Mouse (Mus musculus): ENCODE data around the gene Adam23. TPM values are rescaled to one million over a fixed set of nuclear protein-coding genes. Genes with fewer than 3 reads are reported as not detected.
A peak's percentile ranks its signal among the peaks of the same experiment; 100 is the strongest.

Gene Adam23
- 11.5 and 13.4 TPM in 2 replicates for polyA plus RNA-seq (2016; fragmentation: Nextera tagmentation; extraction: Ambion mirVana)

DNA sequence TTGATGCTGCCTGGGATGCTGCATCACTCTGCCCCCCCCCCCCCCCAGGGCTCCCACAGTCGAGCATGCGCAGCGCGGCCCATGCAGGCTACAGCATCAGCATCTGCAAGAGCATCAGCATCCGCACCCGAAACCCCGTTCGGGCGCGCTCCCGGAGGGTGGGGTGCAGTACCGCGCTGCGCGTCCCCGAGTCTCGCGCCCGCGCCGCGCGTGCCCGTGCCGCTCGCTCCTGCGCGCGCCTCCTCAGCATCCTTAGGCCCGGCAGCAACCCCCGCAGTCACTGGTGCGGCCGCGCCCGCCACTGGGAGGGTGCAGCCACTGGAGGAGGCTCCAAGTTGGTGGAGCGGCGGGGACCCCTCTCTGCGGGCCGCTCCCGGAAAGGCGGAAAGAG, at the start of gene Adam23:
Gene Adam23 (plus strand): TSS at position 236 of the 391 bp plus-strand sequence.
- peak within 1 kb of the TSS; percentile 92 for H3K4me2 ChIP-seq
- H3K4me1 ChIP-seq = peaks cover 7% of the 10 kb centered on the region
- H3K9me3 ChIP-seq = no peaks in the 10 kb centered on the region
- H3K36me3 ChIP-seq (replicated peaks) = no peaks in the 10 kb centered on the region
- peak; percentile 86 for ATAC-seq (ENCODE audit: low FRiP score)
- peak within 1 kb of the TSS; percentile 84 for H3K9ac ChIP-seq
- peak within 1 kb of the TSS; percentile 84 for H3K4me3 ChIP-seq (replicated peaks)
- WGBS = 1% methylated on average over 39 of the region's 41 CpGs
- no peaks in the 10 kb centered on the region; the same call in 1 of the 2 replicates for H3K27me3 ChIP-seq
- H3K27ac ChIP-seq = peak within 1 kb of the TSS; percentile 65

- Histone ChIP-seq H3K36me3 (replicated peaks) (no peaks in the 10 kb centered on the region), H3K4me3 (replicated peaks) (no peak overlapping the region), H3K4me1 (no peaks in the 10 kb centered on the region), H3K9ac (no peak overlapping the region), H3K27ac (no peak overlapping the region), H3K9me3 (no peaks in the 10 kb centered on the region), H3K4me2 (no peak overlapping the region), H3K27me3 (no peaks in the 10 kb centered on the region)
- WGBS = 67% methylated on average over 5 of the region's 5 CpGs
- ATAC-seq (ENCODE audit: low FRiP score) = no peak
These were observed 44.6 kb upstream of the Adam23 start for GRCm38 (mm10) chr1:63401130-63401529.

DNA sequence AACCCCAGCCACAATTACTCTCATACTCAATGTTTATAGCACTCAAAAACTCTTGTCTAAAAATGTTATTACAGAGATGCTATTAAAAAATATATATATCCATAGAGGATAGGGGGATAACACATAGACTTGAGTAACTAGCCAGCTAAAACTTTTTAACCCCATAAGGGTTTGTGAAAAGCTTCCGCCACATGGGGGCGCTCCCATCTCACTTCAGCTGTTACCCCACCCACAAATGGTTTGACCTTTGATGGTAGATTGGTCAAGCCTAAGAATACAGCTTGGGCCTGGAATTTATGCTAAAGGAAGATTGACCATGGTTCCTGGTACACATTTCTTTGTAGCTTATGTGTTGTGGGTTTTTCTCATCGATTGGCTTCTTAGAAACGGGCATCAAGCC, 42.1 kb upstream of the Adam23 start:
- no peak for ATAC-seq (ENCODE audit: low FRiP score)
- WGBS = 48% methylated on average over 4 of the region's 4 CpGs
- H3K4me1 ChIP-seq = no peaks in the 10 kb centered on the region
- H3K27ac ChIP-seq = no peak overlapping the region
- H3K4me3 ChIP-seq (replicated peaks) = no peak overlapping the region
- no peak overlapping the region for H3K4me2 ChIP-seq
- H3K9ac ChIP-seq = no peak overlapping the region
- H3K27me3 ChIP-seq = no peaks in the 10 kb centered on the region
- no peaks in the 10 kb centered on the region for H3K9me3 ChIP-seq
- no peaks in the 10 kb centered on the region for H3K36me3 ChIP-seq (replicated peaks)

DNA sequence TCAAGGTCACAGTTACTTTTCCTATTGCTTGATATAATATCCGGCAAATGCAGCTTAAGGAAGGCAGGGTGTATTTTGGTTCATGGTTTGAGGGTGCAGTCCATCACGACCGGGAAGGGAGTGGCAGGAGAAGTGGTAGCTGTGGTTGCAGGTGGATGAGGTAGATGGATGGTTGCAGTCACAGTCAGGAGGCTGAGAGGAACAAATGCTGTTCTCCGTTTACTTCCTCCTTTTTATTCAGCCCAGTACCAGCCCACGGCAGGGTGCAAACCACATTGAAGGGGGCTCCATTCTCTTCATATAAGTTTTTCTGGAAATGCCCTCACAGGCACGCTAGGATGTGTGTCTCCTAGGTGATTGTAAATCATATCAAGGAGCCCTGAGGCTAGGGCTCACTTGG, 37.3 kb upstream of the Adam23 start:
- Histone ChIP-seq H3K27me3 (no peaks in the 10 kb centered on the region), H3K9me3 (no peaks in the 10 kb centered on the region), H3K4me2 (no peak overlapping the region), H3K4me3 (replicated peaks) (no peak overlapping the region), H3K36me3 (replicated peaks) (no peaks in the 10 kb centered on the region), H3K27ac (no peak overlapping the region), H3K9ac (no peak overlapping the region), H3K4me1 (no peaks in the 10 kb centered on the region)
- no peak for ATAC-seq (ENCODE audit: low FRiP score)
- WGBS = 87% methylated on average over 6 of the region's 6 CpGs

- no peaks in the 10 kb centered on the region for H3K36me3 ChIP-seq (replicated peaks)
- no peak overlapping the region for H3K9ac ChIP-seq
- no peaks in the 10 kb centered on the region for H3K27me3 ChIP-seq
- no peak for ATAC-seq (ENCODE audit: low FRiP score)
- no peak overlapping the region for H3K4me3 ChIP-seq (replicated peaks)
- H3K27ac ChIP-seq = no peak overlapping the region
- H3K4me2 ChIP-seq = no peak overlapping the region
- peaks cover 5% of the 10 kb centered on the region for H3K4me1 ChIP-seq
- H3K9me3 ChIP-seq = no peaks in the 10 kb centered on the region
- WGBS = 88% methylated on average over 8 of the region's 8 CpGs
These were observed 27.2 kb upstream of the Adam23 start for GRCm38 (mm10) chr1:63418491-63418890.

GRCm38 (mm10) chr1:63430668-63431067, 15.0 kb upstream of the Adam23 start:
- H3K27ac ChIP-seq = no peak overlapping the region
- no peaks in the 10 kb centered on the region for H3K27me3 ChIP-seq
- no peak overlapping the region for H3K4me2 ChIP-seq
- ATAC-seq (ENCODE audit: low FRiP score) = no peak
- WGBS = 84% methylated on average over 6 of the region's 6 CpGs
- H3K9ac ChIP-seq = no peak overlapping the region
- no peak overlapping the region for H3K4me3 ChIP-seq (replicated peaks)
- no peaks in the 10 kb centered on the region for H3K9me3 ChIP-seq
- H3K36me3 ChIP-seq (replicated peaks) = no peaks in the 10 kb centered on the region
- H3K4me1 ChIP-seq = 0 out of 2 replicates have a peak, but pooled peaks cover 3% of the 10 kb centered on the region

- Histone ChIP-seq H3K27me3 (no peaks in the 10 kb centered on the region), H3K4me2 (no peak overlapping the region), H3K27ac (no peak overlapping the region), H3K4me3 (replicated peaks) (no peak overlapping the region), H3K9me3 (no peaks in the 10 kb centered on the region), H3K9ac (no peak overlapping the region), H3K36me3 (replicated peaks) (no peaks in the 10 kb centered on the region), H3K4me1 (0 out of 2 replicates have a peak, but pooled peaks cover 3% of the 10 kb centered on the region)
- ATAC-seq (ENCODE audit: low FRiP score) = no peak
- 90% methylated on average over 8 of the region's 8 CpGs for WGBS
These were observed 14.5 kb upstream of the Adam23 start for GRCm38 (mm10) chr1:63431166-63431565.

GRCm38 (mm10) chr1:63431842-63432241, 13.8 kb upstream of the Adam23 start:
- H3K9me3 ChIP-seq = no peaks in the 10 kb centered on the region
- H3K4me2 ChIP-seq = no peak overlapping the region
- no peaks in the 10 kb centered on the region for H3K36me3 ChIP-seq (replicated peaks)
- WGBS = 50% methylated on average over 3 of the region's 3 CpGs
- no peak overlapping the region for H3K9ac ChIP-seq
- H3K4me1 ChIP-seq = 0 out of 2 replicates have a peak, but pooled peaks cover 3% of the 10 kb centered on the region
- no peak overlapping the region for H3K27ac ChIP-seq
- no peaks in the 10 kb centered on the region for H3K27me3 ChIP-seq
- no peak overlapping the region for H3K4me3 ChIP-seq (replicated peaks)
- no peak for ATAC-seq (ENCODE audit: low FRiP score)

GRCm38 (mm10) chr1:63434052-63434451, 11.6 kb upstream of the Adam23 start:
- H3K4me2 ChIP-seq = no peak overlapping the region
- no peak overlapping the region for H3K9ac ChIP-seq
- H3K4me1 ChIP-seq = 0 out of 2 replicates have a peak, but pooled peaks cover 3% of the 10 kb centered on the region
- no peaks in the 10 kb centered on the region for H3K9me3 ChIP-seq
- ATAC-seq (ENCODE audit: low FRiP score) = no peak
- H3K36me3 ChIP-seq (replicated peaks) = no peaks in the 10 kb centered on the region
- no peak overlapping the region for H3K4me3 ChIP-seq (replicated peaks)
- H3K27me3 ChIP-seq = no peaks in the 10 kb centered on the region
- 81% methylated on average over 7 of the region's 7 CpGs for WGBS
- no peak overlapping the region for H3K27ac ChIP-seq

- Histone ChIP-seq H3K4me1 (0 out of 2 replicates have a peak, but pooled peaks cover 3% of the 10 kb centered on the region), H3K36me3 (replicated peaks) (no peaks in the 10 kb centered on the region), H3K4me2 (no peak overlapping the region), H3K4me3 (replicated peaks) (no peak overlapping the region), H3K27ac (no peak overlapping the region), H3K27me3 (no peaks in the 10 kb centered on the region), H3K9me3 (no peaks in the 10 kb centered on the region), H3K9ac (no peak overlapping the region)
- no peak for ATAC-seq (ENCODE audit: low FRiP score)
- WGBS = 69% methylated on average over 3 of the region's 3 CpGs
These were observed 8.2 kb upstream of the Adam23 start for GRCm38 (mm10) chr1:63437529-63437928.

DNA sequence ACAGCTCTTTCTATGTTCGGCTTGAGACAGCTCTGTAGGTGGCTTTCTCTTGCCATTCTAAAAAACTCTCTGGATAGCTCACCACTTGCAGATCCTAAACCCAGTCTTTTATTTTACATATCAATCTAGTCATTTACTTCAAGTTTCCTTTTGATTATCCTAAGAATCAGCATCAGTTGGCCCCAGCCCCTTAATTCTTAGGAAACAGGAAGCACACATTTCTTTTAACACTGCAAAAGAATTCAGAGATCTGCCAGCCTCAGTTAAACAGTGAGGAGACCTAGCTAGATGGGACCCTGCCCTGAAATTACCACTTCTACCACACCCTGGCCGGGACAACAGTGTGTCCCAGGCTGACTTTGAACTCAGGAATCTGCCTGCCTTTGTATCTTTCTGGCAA, 3.5 kb upstream of the Adam23 start:
- Histone ChIP-seq H3K9me3 (no peaks in the 10 kb centered on the region), H3K4me1 (peaks cover 7% of the 10 kb centered on the region), H3K27me3 (no peaks in the 10 kb centered on the region; the same call in 1 of the 2 replicates), H3K27ac (no peak overlapping the region), H3K4me3 (replicated peaks) (no peak overlapping the region), H3K9ac (no peak overlapping the region), H3K4me2 (no peak overlapping the region), H3K36me3 (replicated peaks) (no peaks in the 10 kb centered on the region)
- ATAC-seq (ENCODE audit: low FRiP score) = no peak
- WGBS = 57% methylated on average over 2 of the region's 2 CpGs

DNA sequence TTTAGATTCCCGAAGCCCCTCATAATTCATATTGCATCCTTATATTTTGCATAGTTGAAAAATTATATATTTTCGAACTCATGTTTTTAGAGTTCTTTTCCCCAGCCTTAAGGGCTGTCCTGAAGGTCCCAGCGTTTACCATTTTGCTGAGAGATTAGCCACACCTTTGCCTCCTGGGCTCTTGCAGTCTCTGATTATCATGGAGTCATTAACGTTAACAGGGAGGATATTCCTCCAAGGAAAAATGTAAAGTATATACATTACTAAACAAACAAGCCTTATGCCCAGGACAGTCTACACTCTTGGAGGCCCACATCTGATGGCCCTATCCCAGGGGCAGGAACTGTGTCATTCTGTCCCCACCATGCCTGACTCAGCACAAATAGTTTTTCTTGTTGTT, 3.1 kb upstream of the Adam23 start:
- no peak for ATAC-seq (ENCODE audit: low FRiP score)
- WGBS = 75% methylated on average over 4 of the region's 4 CpGs

DNA sequence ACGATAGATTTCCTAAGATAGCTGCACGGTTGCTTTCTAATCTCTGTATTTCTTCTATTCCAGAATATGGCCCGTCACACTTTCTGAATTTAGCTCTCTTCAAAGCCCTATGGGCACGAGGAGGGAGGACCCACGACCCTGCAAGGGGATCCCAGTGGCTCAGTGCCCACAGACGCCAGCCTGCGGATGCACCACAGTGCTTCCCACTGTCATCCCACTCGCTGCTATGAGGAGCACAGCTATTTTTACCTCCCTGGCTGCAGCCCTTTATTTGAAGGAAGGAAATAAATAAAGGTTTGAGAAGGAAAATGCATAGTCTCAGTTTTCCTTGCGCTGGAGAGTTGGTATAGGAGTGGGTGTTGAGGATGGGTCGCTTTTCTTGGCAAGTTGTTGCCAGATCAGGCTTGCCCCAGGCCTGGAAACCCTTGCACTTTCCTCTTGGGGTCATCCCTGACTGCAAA, 512 bp upstream of the Adam23 start:
- no peak for ATAC-seq (ENCODE audit: low FRiP score)

More for the DNA sequence above, 3.1 kb upstream of the Adam23 start:
- Histone ChIP-seq H3K4me1 (peaks cover 7% of the 10 kb centered on the region), H3K27ac (no peak overlapping the region), H3K36me3 (replicated peaks) (no peaks in the 10 kb centered on the region), H3K4me2 (no peak overlapping the region), H3K9ac (no peak overlapping the region), H3K27me3 (no peaks in the 10 kb centered on the region; the same call in 1 of the 2 replicates), H3K4me3 (replicated peaks) (no peak overlapping the region), H3K9me3 (no peaks in the 10 kb centered on the region)

More for the DNA sequence above, 512 bp upstream of the Adam23 start:
- Histone ChIP-seq H3K4me2 (peak overlapping the region; percentile 92), H3K4me1 (peaks cover 7% of the 10 kb centered on the region), H3K4me3 (replicated peaks) (peak overlapping the region; percentile 84), H3K9me3 (no peaks in the 10 kb centered on the region), H3K27me3 (no peaks in the 10 kb centered on the region; the same call in 1 of the 2 replicates), H3K9ac (peak overlapping the region; percentile 84), H3K36me3 (replicated peaks) (no peaks in the 10 kb centered on the region), H3K27ac (peak overlapping the region; percentile 19; the same call in 1 of the 2 replicates)
- WGBS = 59% methylated on average over 10 of the region's 10 CpGs
